Mouse (Mus musculus) frontal cortex, postnatal 25 days (tissue): ENCODE results near the gene Sqor.

Source experiments
- DNase-seq, 2 experiments: peaks; one replicate each; pipeline ENCODE4 v3.0.0; 2022; ENCODE audit warnings: low spot score in 2 of 2

The Sqor gene

GRCm38 (mm10) chr2:122784701-122785100, 19.7 kb downstream of the Sqor start:
- no peak for DNase-seq

GRCm38 (mm10) chr2:122786167-122786566, 21.1 kb downstream of the Sqor start:
- no peak for DNase-seq

- DNase-seq, result no peak
Measured at GRCm38 (mm10) chr2:122789311-122789710, 24.3 kb downstream of the Sqor start.

- no peak for DNase-seq
Measured at GRCm38 (mm10) chr2:122789730-122790129, 24.7 kb downstream of the Sqor start.

- no peak for DNase-seq
Measured at GRCm38 (mm10) chr2:122804392-122804791, 39.4 kb downstream of the Sqor start.

GRCm38 (mm10) chr2:122806040-122806439, 41.0 kb downstream of the Sqor start:
- DNase-seq, result no peak

GRCm38 (mm10) chr2:122809027-122809426, 44.0 kb downstream of the Sqor start:
- DNase-seq, result no peak

GRCm38 (mm10) chr2:122816986-122817385, 51.9 kb downstream of the Sqor start:
- no peak for DNase-seq

GRCm38 (mm10) chr2:122821246-122821645, 56.2 kb downstream of the Sqor start:
- DNase-seq, result no peak

GRCm38 (mm10) chr2:122825406-122826236, 60.6 kb downstream of the Sqor start:
- peak; percentile 42 for DNase-seq

- DNase-seq, result no peak
Measured at GRCm38 (mm10) chr2:122826302-122826701, 61.3 kb downstream of the Sqor start.

GRCm38 (mm10) chr2:122854636-122855035, 89.6 kb downstream of the Sqor start:
- no peak for DNase-seq

- DNase-seq, result no peak
Measured at GRCm38 (mm10) chr2:122855354-122855753, 90.3 kb downstream of the Sqor start.
